Mouse (Mus musculus) forebrain, embryonic 14.5 days (tissue): Measurements from ENCODE around the gene Cav1. TPM values are rescaled to one million over a fixed set of nuclear protein-coding genes. Genes with fewer than 3 reads are reported as not detected.

Experiments used
- ATAC-seq: fragments of 200-750 bp; cut with Nextera tagmentation; 2 replicates; pipeline ENCODE4 v1.8.0; 2017; ENCODE audit warnings: mild to moderate bottlenecking, moderate library complexity
- DNase-seq: peaks from one replicate; pipeline ENCODE4 v3.0.0-alpha.2; 2015; ENCODE audit warnings: low spot score
- H3K27ac ChIP-seq: fragments of 300-500 bp; sonication (generic); 2 replicates; pipeline ENCODE4 v1.5.1; 2014; ENCODE audit warnings: low read depth, mild to moderate bottlenecking, control low read depth, low read length, moderate library complexity
- H3K27me3 ChIP-seq: fragments of 300-500 bp; sonication (generic); replicated peaks from 2 replicates; pipeline ENCODE4 v1.6.1; 2014; ENCODE audit warnings: low read length, control low read depth, mixed read lengths; ENCODE audit not compliant: control insufficient read depth, insufficient read depth
- H3K36me3 ChIP-seq: fragments of 300-500 bp; sonication (generic); 2 replicates; pipeline ENCODE4 v1.6.1; 2014; ENCODE audit warnings: low read length, control low read depth; ENCODE audit not compliant: control insufficient read depth, insufficient read depth
- H3K4me1 ChIP-seq: fragments of 300-500 bp; sonication (generic); 2 replicates; pipeline ENCODE4 v1.6.1; 2014; ENCODE audit warnings: antibody characterized with exemption, low read length, control low read depth; ENCODE audit not compliant: control insufficient read depth, insufficient read depth
- H3K4me2 ChIP-seq: fragments of 300-500 bp; sonication (generic); 2 replicates; pipeline ENCODE4 v1.6.1; 2014; ENCODE audit warnings: mild to moderate bottlenecking, control low read depth, low read length
- H3K4me3 ChIP-seq: fragments of 300-500 bp; sonication (generic); 2 replicates; pipeline ENCODE4 v1.5.1; 2014; ENCODE audit warnings: low read depth, low read length, control low read depth
- H3K9ac ChIP-seq: fragments of 300-500 bp; sonication (generic); 2 replicates; pipeline ENCODE4 v1.6.1; 2014; ENCODE audit warnings: mild to moderate bottlenecking, low read length, control low read depth, moderate library complexity
- H3K9me3 ChIP-seq: fragments of 300-500 bp; sonication (generic); replicated peaks from 2 replicates; pipeline ENCODE4 v1.6.1; 2016; ENCODE audit warnings: low read length, control low read depth, mixed read lengths; ENCODE audit not compliant: control insufficient read depth
- WGBS: fragments of 180-500 bp; shearing (Covaris S2); extraction: QIAGEN DNeasy Blood & Tissue Kit; methylation state at CpG from one replicate; pipeline ENCODE4 v1.1.7; 2014; 5-methylcytosine and 5-hydroxymethylcytosine counted together
- polyA plus RNA-seq: library from polyadenylated mRNA; unstranded; fragments of >200 nt; fragmentation: Nextera tagmentation; extraction: Ambion mirVana; gene quantifications from 2 replicates; pipeline ENCODE4 v1.2.1, GENCODE M21; 2014

Gene Cav1
- 32.3 and 40.3 TPM in 2 replicates for polyA plus RNA-seq

DNA sequence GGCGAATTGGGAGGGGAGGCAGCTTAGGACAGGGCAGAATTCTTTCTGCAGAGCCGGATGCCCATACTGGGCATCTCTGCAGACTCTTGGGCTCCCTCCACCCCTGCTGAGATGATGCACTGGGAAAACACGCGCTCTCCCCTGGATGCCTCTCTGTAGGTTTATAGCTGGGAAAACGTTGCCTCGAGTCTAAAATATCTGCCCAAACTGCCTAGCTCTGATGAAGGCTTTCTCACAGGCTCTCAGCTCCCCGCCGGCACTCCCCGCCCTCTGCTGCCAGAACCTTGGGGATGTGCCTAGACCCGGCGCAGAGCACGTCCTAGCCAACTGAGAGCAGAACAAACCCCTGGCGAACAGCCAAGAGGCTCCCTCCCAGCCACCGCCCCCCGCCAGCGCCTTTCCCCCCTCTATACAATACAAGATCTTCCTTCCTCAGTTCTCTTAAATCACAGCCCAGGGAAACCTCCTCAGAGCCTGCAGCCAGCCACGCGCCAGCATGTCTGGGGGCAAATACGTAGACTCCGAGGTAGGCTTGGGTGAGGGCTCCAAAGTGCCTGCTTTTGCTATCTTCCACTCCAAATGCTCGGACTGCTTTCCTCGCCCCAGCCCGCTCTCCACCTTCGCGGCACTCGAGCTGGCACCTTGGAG is at the start of gene Cav1:
TSS of gene Cav1 (plus strand) at position 382 of the 648 bp plus-strand sequence.
- WGBS = 1% methylated on average over 26 of the region's 26 CpGs
- H3K4me1 ChIP-seq = peaks cover 13% of the 10 kb centered on the region
- no peaks in the 10 kb centered on the region for H3K9me3 ChIP-seq
- peak; percentile 91 for ATAC-seq
- DNase-seq = peak; percentile 86
- H3K9ac ChIP-seq = peak within 1 kb of the TSS; percentile 60
- peaks cover 15% of the 10 kb centered on the region for H3K27me3 ChIP-seq
- no peak within 1 kb of the TSS for H3K27ac ChIP-seq
- H3K4me2 ChIP-seq = peak within 1 kb of the TSS; percentile 87
- H3K4me3 ChIP-seq = peak within 1 kb of the TSS; percentile 40
- H3K36me3 ChIP-seq = no peaks in the 10 kb centered on the region

DNA sequence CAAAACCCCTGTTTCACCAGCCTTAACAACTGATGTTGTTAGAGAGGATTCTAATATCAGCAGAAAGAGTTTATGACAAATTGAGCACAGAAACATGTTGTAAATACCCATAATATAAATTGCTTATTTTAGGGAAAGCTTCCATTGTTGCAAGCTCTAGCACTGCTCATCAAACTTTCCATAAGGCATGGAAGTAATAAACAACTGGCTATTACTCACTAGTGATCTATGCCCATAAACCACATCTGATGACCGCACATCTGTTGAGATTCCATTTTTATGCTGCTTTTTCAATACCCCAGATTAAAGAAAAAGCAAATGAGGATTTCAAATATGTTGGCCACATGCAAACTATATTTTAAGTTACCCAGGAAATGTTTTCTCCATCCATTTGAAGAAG is 48.0 kb upstream of the Cav1 start:
- H3K4me1 ChIP-seq = no peaks in the 10 kb centered on the region
- H3K27ac ChIP-seq = no peak overlapping the region
- H3K9ac ChIP-seq = no peak overlapping the region
- DNase-seq = no peak
- WGBS = 93% methylated on average over 1 of the region's 1 CpGs
- H3K9me3 ChIP-seq = no peaks in the 10 kb centered on the region
- no peak overlapping the region for H3K4me3 ChIP-seq
- ATAC-seq = no peak
- no peak overlapping the region for H3K4me2 ChIP-seq
- H3K27me3 ChIP-seq = no peaks in the 10 kb centered on the region
- no peaks in the 10 kb centered on the region for H3K36me3 ChIP-seq

GRCm38 (mm10) chr6:17258911-17259310 is 47.2 kb upstream of the Cav1 start:
- Histone ChIP-seq H3K4me2 (no peak overlapping the region), H3K27ac (no peak overlapping the region), H3K9me3 (no peaks in the 10 kb centered on the region), H3K9ac (no peak overlapping the region), H3K27me3 (no peaks in the 10 kb centered on the region), H3K36me3 (no peaks in the 10 kb centered on the region), H3K4me3 (no peak overlapping the region), H3K4me1 (no peaks in the 10 kb centered on the region)
- no peak for ATAC-seq
- 93% methylated on average over 1 of the region's 1 CpGs for WGBS
- no peak for DNase-seq

GRCm38 (mm10) chr6:17262786-17263185 is 43.3 kb upstream of the Cav1 start:
- ATAC-seq (no peak), DNase-seq (no peak)
- no peaks in the 10 kb centered on the region for H3K9me3 ChIP-seq
- no peak overlapping the region for H3K4me2 ChIP-seq
- H3K27ac ChIP-seq = no peak overlapping the region
- no peaks in the 10 kb centered on the region for H3K36me3 ChIP-seq
- no peaks in the 10 kb centered on the region for H3K4me1 ChIP-seq
- 64% methylated on average over 2 of the region's 2 CpGs for WGBS
- no peaks in the 10 kb centered on the region for H3K27me3 ChIP-seq
- no peak overlapping the region for H3K9ac ChIP-seq
- no peak overlapping the region for H3K4me3 ChIP-seq

GRCm38 (mm10) chr6:17265043-17265442 is 41.1 kb upstream of the Cav1 start:
- H3K4me2 ChIP-seq = no peak overlapping the region
- ATAC-seq = no peak
- no peak overlapping the region for H3K27ac ChIP-seq
- H3K27me3 ChIP-seq = no peaks in the 10 kb centered on the region
- no peaks in the 10 kb centered on the region for H3K9me3 ChIP-seq
- H3K36me3 ChIP-seq = no peaks in the 10 kb centered on the region
- H3K4me1 ChIP-seq = no peaks in the 10 kb centered on the region
- DNase-seq = no peak
- H3K9ac ChIP-seq = no peak overlapping the region
- 76% methylated on average over 4 of the region's 4 CpGs for WGBS
- H3K4me3 ChIP-seq = no peak overlapping the region

DNA sequence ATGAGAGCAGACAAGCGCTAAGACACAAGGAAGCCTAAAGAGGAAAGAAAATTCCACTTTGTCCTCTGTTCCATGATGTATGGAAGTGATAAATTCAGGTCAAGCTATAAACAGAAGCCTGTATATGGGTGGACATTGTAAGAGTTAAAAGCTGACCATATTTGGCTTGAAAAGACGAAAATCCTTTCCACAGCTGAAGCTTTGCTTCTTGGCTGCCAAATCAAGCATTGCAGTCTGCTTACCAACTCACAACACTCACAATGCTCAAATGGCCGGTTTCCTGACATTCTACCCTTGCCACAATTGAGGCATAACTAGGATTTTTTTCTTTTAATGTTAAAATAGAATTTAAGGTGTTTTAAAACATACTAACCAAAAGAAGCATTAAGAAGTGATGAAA is 39.7 kb upstream of the Cav1 start:
- DNase-seq (no peak), ATAC-seq (no peak)
- no peaks in the 10 kb centered on the region for H3K4me1 ChIP-seq
- H3K4me2 ChIP-seq = no peak overlapping the region
- H3K27ac ChIP-seq = no peak overlapping the region
- H3K4me3 ChIP-seq = no peak overlapping the region
- H3K27me3 ChIP-seq = no peaks in the 10 kb centered on the region
- 85% methylated on average over 3 of the region's 3 CpGs for WGBS
- H3K9ac ChIP-seq = no peak overlapping the region
- no peaks in the 10 kb centered on the region for H3K36me3 ChIP-seq
- H3K9me3 ChIP-seq = no peaks in the 10 kb centered on the region

DNA sequence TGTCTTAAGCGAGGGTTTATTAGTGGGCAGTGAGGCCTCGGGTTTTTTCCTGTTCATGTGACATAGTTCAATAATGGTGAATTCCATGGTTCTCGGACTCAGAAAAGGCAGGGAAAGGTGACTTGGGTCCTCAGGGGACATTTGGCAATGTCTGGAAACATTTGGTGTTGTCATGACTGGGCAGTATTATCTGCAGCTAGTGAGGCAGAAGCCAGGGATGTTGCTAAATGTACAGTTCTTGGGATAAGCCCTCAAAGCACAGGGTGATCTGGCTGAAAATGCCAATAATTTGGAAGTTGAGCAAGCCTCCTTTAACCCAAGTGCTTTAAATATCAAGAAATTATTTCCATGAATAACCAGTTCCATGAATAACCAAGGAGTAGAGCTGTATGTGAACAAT is 27.8 kb upstream of the Cav1 start:
- peaks cover 9% of the 10 kb centered on the region; the same call in 1 of the 2 replicates for H3K4me1 ChIP-seq
- no peaks in the 10 kb centered on the region for H3K36me3 ChIP-seq
- no peaks in the 10 kb centered on the region for H3K9me3 ChIP-seq
- no peak overlapping the region for H3K9ac ChIP-seq
- H3K27me3 ChIP-seq = 0 out of 2 replicates have a peak, but pooled peaks cover 4% of the 10 kb centered on the region
- H3K4me3 ChIP-seq = no peak overlapping the region
- DNase-seq (no peak), ATAC-seq (no peak)
- no peak overlapping the region for H3K27ac ChIP-seq
- WGBS = 91% methylated on average over 3 of the region's 3 CpGs
- H3K4me2 ChIP-seq = no peak overlapping the region

- Histone ChIP-seq H3K9me3 (no peaks in the 10 kb centered on the region), H3K27ac (no peak within 1 kb of the TSS), H3K4me2 (peak within 1 kb of the TSS; percentile 97), H3K4me1 (peaks cover 9% of the 10 kb centered on the region; the same call in 1 of the 2 replicates), H3K4me3 (peak within 1 kb of the TSS; percentile 51), H3K9ac (peak within 1 kb of the TSS; percentile 75), H3K27me3 (0 out of 2 replicates have a peak, but pooled peaks cover 4% of the 10 kb centered on the region), H3K36me3 (no peaks in the 10 kb centered on the region)
- WGBS = 1% methylated on average over 40 of the region's 40 CpGs
- DNase-seq (peak; percentile 69), ATAC-seq (peak; percentile 94)
Measured at GRCm38 (mm10) chr6:17280939-17281756, 25.0 kb upstream of the Cav1 start, which contains the start of gene Cav2. Gene Cav2 (plus strand): TSS chr6:17281185.

GRCm38 (mm10) chr6:17281757-17282092 is 24.4 kb upstream of the Cav1 start:
- Histone ChIP-seq H3K4me3 (peak overlapping the region; percentile 51), H3K27ac (no peak overlapping the region), H3K9ac (peak overlapping the region; percentile 75; the same call in 1 of the 2 replicates), H3K4me2 (peak overlapping the region; percentile 97), H3K4me1 (peaks cover 9% of the 10 kb centered on the region; the same call in 1 of the 2 replicates), H3K9me3 (no peaks in the 10 kb centered on the region), H3K36me3 (no peaks in the 10 kb centered on the region), H3K27me3 (0 out of 2 replicates have a peak, but pooled peaks cover 4% of the 10 kb centered on the region)
- DNase-seq = peak; percentile 27
- ATAC-seq = no peak; the same call in 1 of the 2 replicates
- 27% methylated on average over 8 of the region's 8 CpGs for WGBS
